Mouse (Mus musculus) MEL (cell line): ENCODE results near the gene Ccna2. TPM values are rescaled to one million over a fixed set of nuclear protein-coding genes. Genes with fewer than 3 reads are reported as not detected.

Experiments used
- DNase-seq: peaks from one replicate; pipeline ENCODE4 v3.0.0; 2011; ENCODE audit warnings: low read depth, low spot score
- H3K27ac ChIP-seq: 2 replicates; pipeline ENCODE4 v1.5.1; 2012; ENCODE audit warnings: low read depth, mild to moderate bottlenecking, control low read depth, low read length, moderate library complexity; ENCODE audit not compliant: control insufficient read depth
- H3K27me3 ChIP-seq, 2 experiments: fragments of 150-350 bp in 1 of 2; sonication (generic) in 1 of 2; 2 replicates each; pipeline ENCODE4 v1.6.1; 2012; ENCODE audit warnings: low read length in 2 of 2, mild to moderate bottlenecking in 2 of 2, improper control_type of control experiment in 1 of 2, moderate library complexity in 1 of 2; ENCODE audit not compliant: insufficient read depth in 2 of 2, control insufficient read depth in 1 of 2
- H3K36me3 ChIP-seq, 2 experiments: 2 replicates each; pipeline ENCODE4 v1.6.1; 2012 to 2014; ENCODE audit warnings: low read length in 2 of 2, improper control_type of control experiment in 1 of 2, inconsistent platforms in 1 of 2, mild to moderate bottlenecking in 1 of 2; ENCODE audit not compliant: insufficient read depth in 2 of 2, control insufficient read depth in 1 of 2
- H3K4me1 ChIP-seq, 2 experiments: fragments of 150-350 bp in 1 of 2; sonication (generic) in 1 of 2; 2 replicates each; pipeline ENCODE4 v1.6.1; 2012; ENCODE audit warnings: low read length in 2 of 2, improper control_type of control experiment in 1 of 2, mild to moderate bottlenecking in 1 of 2; ENCODE audit not compliant: insufficient read depth in 2 of 2, control insufficient read depth in 1 of 2
- H3K4me3 ChIP-seq, 2 experiments: fragments of 150-350 bp in 1 of 2; sonication (generic) in 1 of 2; 2 replicates each; pipeline ENCODE4 v1.5.1; 2012; ENCODE audit warnings: low read depth in 2 of 2, low read length in 2 of 2, mild to moderate bottlenecking in 2 of 2, moderate library complexity in 2 of 2, control low read depth in 1 of 2, improper control_type of control experiment in 1 of 2; ENCODE audit not compliant: control insufficient read depth in 1 of 2, insufficient read depth in 1 of 2
- H3K79me2 ChIP-seq: 2 replicates; pipeline ENCODE4 v1.6.1; 2012; ENCODE audit warnings: mild to moderate bottlenecking, low read length, moderate library complexity; ENCODE audit not compliant: control insufficient read depth, poor library complexity, insufficient read depth
- H3K9ac ChIP-seq: 2 replicates; pipeline ENCODE4 v1.6.1; 2012; ENCODE audit warnings: low read depth, mild to moderate bottlenecking, control low read depth, low read length, moderate library complexity; ENCODE audit not compliant: control insufficient read depth, poor library complexity, severe bottlenecking
- H3K9me3 ChIP-seq: fragments of 150-350 bp; sonication (generic); replicated peaks from 2 replicates; pipeline ENCODE4 v1.6.1; 2012; ENCODE audit warnings: mild to moderate bottlenecking, low read length, improper control_type of control experiment, moderate library complexity; ENCODE audit not compliant: insufficient read depth
- BHLHE40 ChIP-seq: IDR thresholded peaks from 2 replicates; pipeline ENCODE4 v1.6.1; 2012; ENCODE audit warnings: low read depth, mild to moderate bottlenecking, inconsistent platforms, low read length, improper control_type of control experiment, borderline replicate concordance
- CHD1 ChIP-seq: IDR thresholded peaks from 2 replicates; pipeline ENCODE4 v1.6.1; 2012; ENCODE audit warnings: low read depth, mild to moderate bottlenecking, inconsistent platforms, low read length, improper control_type of control experiment
- CHD2 ChIP-seq: IDR thresholded peaks from 2 replicates; pipeline ENCODE4 v1.6.1; 2011; ENCODE audit warnings: low read length, improper control_type of control experiment
- CTCF ChIP-seq, 3 experiments: IDR thresholded peaks in 2 of 3; conservative IDR thresholded peaks in 1 of 3; 2 replicates each; pipeline ENCODE4 v1.5.1; 2011 to 2012; ENCODE audit warnings: low read length in 3 of 3, low read depth in 2 of 3, mild to moderate bottlenecking in 2 of 3, improper control_type of control experiment in 1 of 3, inconsistent platforms in 1 of 3, mixed read lengths in 1 of 3, moderate library complexity in 1 of 3; ENCODE audit not compliant: control insufficient read depth in 1 of 3, insufficient read depth in 1 of 3, poor library complexity in 1 of 3, severe bottlenecking in 1 of 3
- E2F4 ChIP-seq: IDR thresholded peaks from 2 replicates; pipeline ENCODE4 v1.6.1; 2011; ENCODE audit warnings: low read depth, low read length, improper control_type of control experiment, borderline replicate concordance
- EP300 ChIP-seq, 2 experiments: IDR thresholded peaks; 2 replicates each; pipeline ENCODE4 v1.6.1; 2011; ENCODE audit warnings: improper control_type of control experiment in 2 of 2, low read length in 2 of 2, low read depth in 1 of 2, mild to moderate bottlenecking in 1 of 2
- ETS1 ChIP-seq: IDR thresholded peaks from 2 replicates; pipeline ENCODE4 v1.6.1; 2012; ENCODE audit warnings: low read depth, mild to moderate bottlenecking, inconsistent platforms, low read length, improper control_type of control experiment, moderate library complexity
- GATA1 ChIP-seq: IDR thresholded peaks from 2 replicates; pipeline ENCODE4 v1.6.1; 2011; ENCODE audit warnings: low read depth, low read length, improper control_type of control experiment
- JUND ChIP-seq: IDR thresholded peaks from 2 replicates; pipeline ENCODE4 v1.6.1; 2011; ENCODE audit warnings: low read depth, mild to moderate bottlenecking, improper control_type of control experiment, low read length
- KAT2A ChIP-seq: conservative IDR thresholded peaks from 2 replicates; pipeline ENCODE4 v1.6.1; 2012; ENCODE audit warnings: low read depth, low read length, improper control_type of control experiment, inconsistent platforms
- MAFK ChIP-seq: IDR thresholded peaks from 2 replicates; pipeline ENCODE4 v1.6.1; 2011; ENCODE audit warnings: low read depth, mild to moderate bottlenecking, low read length, improper control_type of control experiment, borderline replicate concordance
- MAX ChIP-seq: IDR thresholded peaks from 2 replicates; pipeline ENCODE4 v1.6.1; 2011; ENCODE audit warnings: low read length, improper control_type of control experiment
- MXI1 ChIP-seq: IDR thresholded peaks from 2 replicates; pipeline ENCODE4 v1.6.1; 2011; ENCODE audit warnings: mild to moderate bottlenecking, low read depth, low read length, improper control_type of control experiment
- POLR2AphosphoS2 ChIP-seq: IDR thresholded peaks from 2 replicates; pipeline ENCODE4 v1.6.1; 2011; ENCODE audit warnings: low read length, improper control_type of control experiment
- POLR2AphosphoS5 ChIP-seq: IDR thresholded peaks from 2 replicates; pipeline ENCODE4 v1.6.1; 2012; ENCODE audit warnings: low read depth, borderline replicate concordance, mild to moderate bottlenecking, inconsistent platforms, low read length, moderate library complexity, mixed read lengths
- RCOR1 ChIP-seq: IDR thresholded peaks from 2 replicates; pipeline ENCODE4 v1.6.1; 2012; ENCODE audit warnings: low read depth, mild to moderate bottlenecking, inconsistent platforms, low read length, improper control_type of control experiment
- SMC3 ChIP-seq: IDR thresholded peaks from 2 replicates; pipeline ENCODE4 v1.6.1; 2011; ENCODE audit warnings: low read depth, low read length, improper control_type of control experiment
- TAL1 ChIP-seq: IDR thresholded peaks from 2 replicates; pipeline ENCODE4 v1.6.1; 2012; ENCODE audit warnings: mild to moderate bottlenecking, inconsistent platforms, low read length, moderate library complexity, mixed read lengths
- TCF12 ChIP-seq: IDR thresholded peaks from 2 replicates; pipeline ENCODE4 v1.6.1; 2014; ENCODE audit warnings: low read depth, mild to moderate bottlenecking, inconsistent platforms, low read length, improper control_type of control experiment, moderate library complexity
- ZC3H11A ChIP-seq: IDR thresholded peaks from 2 replicates; pipeline ENCODE4 v1.6.1; 2012; ENCODE audit warnings: low read depth, mild to moderate bottlenecking, inconsistent platforms, low read length, improper control_type of control experiment
- ZNF384 ChIP-seq: IDR thresholded peaks from 2 replicates; pipeline ENCODE4 v1.6.1; 2012; ENCODE audit warnings: low read depth, mild to moderate bottlenecking, inconsistent platforms, low read length, improper control_type of control experiment
- polyA plus RNA-seq, 2 experiments: library from polyadenylated mRNA; stranded (reverse) in 1 of 2; unstranded in 1 of 2; fragments of >175 nt in 1 of 2; fragments of >200 nt in 1 of 2; gene quantifications; 2 replicates each; pipeline versions ENCODE4 v1.2.1 to v1.2.4; 2012; ENCODE audit warnings: low replicate concordance in 2 of 2, low read depth in 1 of 2; ENCODE audit not compliant: insufficient read length in 2 of 2, insufficient read depth in 1 of 2, missing spikeins in 1 of 2
- total RNA-seq: library from RNA; depleted of rRNA; stranded (reverse); fragments of 300-350 nt; gene quantifications from 2 replicates; pipeline ENCODE4 v1.2.3, GENCODE M21; 2012

Gene Ccna2
- total and polyA plus RNA-seq, 3 experiments = 124 to 487 (median 180) TPM

DNA sequence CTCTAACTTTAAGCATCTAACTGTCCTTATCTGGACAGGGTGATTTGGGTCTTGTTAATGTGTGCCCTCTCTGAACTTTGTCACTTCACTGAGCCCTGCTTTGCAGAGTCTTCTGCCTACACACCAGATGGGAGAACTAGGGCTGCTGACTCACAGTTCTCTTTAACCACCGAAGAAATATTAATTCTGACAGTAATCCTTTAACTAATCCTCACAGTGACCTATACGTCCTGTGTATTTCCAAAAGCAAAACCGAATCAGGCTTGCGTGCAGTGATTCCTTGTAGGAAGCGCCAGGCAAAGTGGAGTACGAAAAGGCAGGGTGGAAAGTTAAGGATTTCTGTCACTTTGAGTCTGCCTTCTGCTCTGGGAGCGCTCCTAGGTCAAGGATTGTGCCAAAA is 46.2 kb upstream of the Ccna2 start:
- DNase-seq = no peak
- no peak for TF ChIP-seq E2F4
- H3K9me3 ChIP-seq = no peaks in the 10 kb centered on the region
- H3K4me3 ChIP-seq = no peak overlapping the region
- no peaks in the 10 kb centered on the region for H3K4me1 ChIP-seq
- H3K36me3 ChIP-seq = no peaks in the 10 kb centered on the region
- no peaks in the 10 kb centered on the region for H3K79me2 ChIP-seq
- no peak overlapping the region for H3K27ac ChIP-seq
- no peak overlapping the region for H3K9ac ChIP-seq
- H3K27me3 ChIP-seq = no peaks in the 10 kb centered on the region; a peak in 1 of 4 replicates

DNA sequence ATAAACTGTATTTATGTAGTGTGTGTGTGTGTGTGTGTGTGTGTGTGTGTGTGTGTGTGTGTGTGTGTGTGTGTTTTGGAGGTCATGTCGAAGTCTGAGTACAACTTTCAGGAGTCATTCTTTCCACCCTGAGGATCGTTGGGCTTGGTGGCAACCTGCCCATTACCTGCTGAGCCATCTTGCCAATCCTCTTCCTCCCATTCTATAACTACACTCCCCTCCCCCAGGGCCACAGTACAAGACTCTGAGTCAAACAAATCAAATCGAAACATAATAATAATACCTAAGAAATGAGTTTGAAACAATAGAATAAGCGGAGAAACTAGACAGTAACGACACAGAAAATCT is 41.9 kb upstream of the Ccna2 start:
- no peak overlapping the region for H3K9ac ChIP-seq

DNA sequence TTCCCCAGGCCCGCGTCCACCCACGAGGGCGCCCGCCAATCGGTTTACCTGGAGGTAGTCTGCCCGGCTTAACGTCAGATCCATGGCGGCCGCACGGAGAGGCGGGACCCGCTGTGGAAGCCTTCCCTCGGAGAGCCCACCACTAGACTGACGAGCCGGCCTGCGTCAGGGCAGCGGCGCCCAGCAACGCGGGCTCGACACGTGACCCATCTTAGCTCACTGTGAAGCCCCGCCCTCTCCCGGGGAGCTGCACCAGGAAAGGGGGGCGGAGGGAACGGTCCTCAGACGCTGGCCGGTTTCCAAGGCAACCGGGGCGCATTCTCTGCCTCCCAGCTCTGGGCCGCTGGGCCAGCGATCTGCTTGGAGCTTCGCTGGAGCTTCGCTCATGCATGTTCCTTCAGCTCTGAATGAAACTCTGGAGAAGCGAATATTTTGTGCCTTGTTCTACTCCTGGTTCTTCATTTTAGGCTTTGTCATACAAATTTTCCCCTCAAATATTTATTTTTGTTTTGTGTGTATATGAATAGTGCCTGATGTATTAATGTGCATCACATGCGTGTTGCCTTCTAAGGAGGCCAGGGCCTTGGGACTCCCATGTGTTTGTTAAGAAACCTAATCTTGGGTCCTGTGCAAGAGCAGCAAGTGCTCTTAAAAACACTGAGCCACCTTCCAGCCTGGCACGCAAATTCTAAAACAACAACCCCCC is 41.4 kb upstream of the Ccna2 start, which contains the start of gene Bbs7:
Bbs7 (minus strand) TSS at position 276 of the 706 bp plus-strand sequence.
- Histone ChIP-seq H3K36me3 (no peaks in the 10 kb centered on the region), H3K27me3 (peaks cover 2% of the 10 kb centered on the region in 2 experiments; a peak in 2 of 4 replicates), H3K4me3 (no peak within 1 kb of the TSS), H3K9ac (no peak within 1 kb of the TSS), H3K9me3 (no peaks in the 10 kb centered on the region)
- no peak for TF ChIP-seq RCOR1
- no peak for TF ChIP-seq ETS1
- TF ChIP-seq JUND = no peak
- TF ChIP-seq POLR2AphosphoS5 = no peak
- no peak for TF ChIP-seq TAL1
- TF ChIP-seq SMC3 = no peak
- TF ChIP-seq KAT2A = no peak
- TF ChIP-seq, all 39 proteins: peak for 0
- Histone ChIP-seq H3K4me1 (no peaks in the 10 kb centered on the region), H3K27ac (no peak within 1 kb of the TSS), H3K79me2 (no peaks in the 10 kb centered on the region)
- DNase-seq = no peak

More for the DNA sequence above, 41.9 kb upstream of the Ccna2 start:
- H3K4me3 ChIP-seq = no peak overlapping the region
- no peak for DNase-seq
- no peak overlapping the region for H3K27ac ChIP-seq
- H3K36me3 ChIP-seq = no peaks in the 10 kb centered on the region
- no peaks in the 10 kb centered on the region for H3K4me1 ChIP-seq
- peaks cover 2% of the 10 kb centered on the region in 2 experiments; a peak in 2 of 4 replicates for H3K27me3 ChIP-seq
- TF ChIP-seq MAFK (no peak), KAT2A (no peak), POLR2AphosphoS2 (no peak), EP300 (IDR thresholded peaks at IDR 0.05; ENCODE audit: low read depth in 1 of 2, low read length in 2 of 2) (no peak), TCF12 (no peak), GATA1 (no peak), CTCF (IDR thresholded peaks at IDR 0.05 in 2 of 3, conservative IDR thresholded peaks at IDR 0.05 in 1 of 3; ENCODE audit: control insufficient read depth in 1 of 3, insufficient read depth in 1 of 3, low read depth in 2 of 3, low read length in 3 of 3, poor library complexity in 1 of 3, severe bottlenecking in 1 of 3) (no peak), TAL1 (no peak), ZC3H11A (no peak), RCOR1 (no peak), POLR2AphosphoS5 (no peak), CHD1 (no peak), MAX (no peak), BHLHE40 (no peak), ZNF384 (no peak), MXI1 (no peak), CHD2 (no peak)
- TF ChIP-seq, all 39 proteins: peak for 0
- no peaks in the 10 kb centered on the region for H3K79me2 ChIP-seq
- no peaks in the 10 kb centered on the region for H3K9me3 ChIP-seq
